Mouse (Mus musculus) liver, postnatal 0 days (tissue): Measurements from ENCODE around the gene Hmgb3.

ENCODE experiments used
- CTCF ChIP-seq: sonication (generic); IDR thresholded peaks from 2 replicates; pipeline ENCODE4 v1.5.1; 2016; ENCODE audit warnings: antibody characterized with exemption, low read depth
- EP300 ChIP-seq: IDR thresholded peaks from 2 replicates; pipeline ENCODE4 v1.6.1; 2016; ENCODE audit warnings: antibody characterized with exemption, low read depth, mild to moderate bottlenecking

GRCm38 (mm10) chrX:71528150-71528549 lies 27.6 kb upstream of the Hmgb3 start:
- TF ChIP-seq CTCF: no peak
- TF ChIP-seq EP300: no peak
